Mouse (Mus musculus): ENCODE results near the gene Il15ra. TPM values are rescaled to one million over a fixed set of nuclear protein-coding genes. Genes with fewer than 3 reads are reported as not detected.
A peak's percentile ranks its signal among the peaks of the same experiment; 100 is the strongest.

Gene Il15ra
- 2.0 and 2.3 TPM in 2 replicates for polyA plus RNA-seq (2015; fragmentation: Nextera tagmentation; extraction: Ambion mirVana)

- H3K27me3 ChIP-seq (replicated peaks), result no peaks in the 10 kb centered on the region
- H3K9ac ChIP-seq, result peak within 1 kb of the TSS; percentile 5; the same call in 1 of the 2 replicates
- WGBS, result under 1% methylated on average over 37 of the region's 37 CpGs
- peaks cover 4% of the 10 kb centered on the region; the same call in 1 of the 2 replicates for H3K4me1 ChIP-seq
- peak within 1 kb of the TSS; percentile 82 for H3K4me2 ChIP-seq
- H3K4me3 ChIP-seq (replicated peaks), result peak within 1 kb of the TSS; percentile 52
- H3K9me3 ChIP-seq, result no peaks in the 10 kb centered on the region
- H3K36me3 ChIP-seq, result no peaks in the 10 kb centered on the region
- peak; percentile 72 for ATAC-seq (ENCODE audit: insufficient read depth, low FRiP score, low read depth)
- no peak within 1 kb of the TSS for H3K27ac ChIP-seq
These were observed at the start of gene Il15ra for GRCm38 (mm10) chr2:11705201-11706025. Gene Il15ra (plus strand): TSS chr2:11705290.

- Histone ChIP-seq H3K36me3 (no peaks in the 10 kb centered on the region), H3K27ac (no peak overlapping the region), H3K27me3 (replicated peaks) (no peaks in the 10 kb centered on the region), H3K9me3 (no peaks in the 10 kb centered on the region), H3K4me3 (replicated peaks) (no peak overlapping the region), H3K4me1 (no peaks in the 10 kb centered on the region), H3K9ac (no peak overlapping the region), H3K4me2 (no peak overlapping the region)
- ATAC-seq (ENCODE audit: insufficient read depth, low FRiP score, low read depth), result no peak
- WGBS, result 80% methylated on average over 2 of the region's 2 CpGs
These were observed 47.5 kb upstream of the Il15ra start for GRCm38 (mm10) chr2:11657581-11657980.

GRCm38 (mm10) chr2:11659263-11659662 lies 45.8 kb upstream of the Il15ra start:
- no peak for ATAC-seq (ENCODE audit: insufficient read depth, low FRiP score, low read depth)
- Histone ChIP-seq H3K36me3 (no peaks in the 10 kb centered on the region), H3K4me3 (replicated peaks) (no peak overlapping the region), H3K27me3 (replicated peaks) (no peaks in the 10 kb centered on the region), H3K9ac (no peak overlapping the region), H3K4me2 (no peak overlapping the region), H3K9me3 (no peaks in the 10 kb centered on the region), H3K4me1 (no peaks in the 10 kb centered on the region), H3K27ac (no peak overlapping the region)
- WGBS, result 17% methylated on average over 2 of the region's 2 CpGs

GRCm38 (mm10) chr2:11662143-11662906 lies 42.8 kb upstream of the Il15ra start:
- H3K4me2 ChIP-seq, result no peak overlapping the region
- no peak overlapping the region for H3K27ac ChIP-seq
- 82% methylated on average over 6 of the region's 6 CpGs for WGBS
- no peak overlapping the region for H3K9ac ChIP-seq
- H3K4me3 ChIP-seq (replicated peaks), result no peak overlapping the region
- H3K9me3 ChIP-seq, result no peaks in the 10 kb centered on the region
- H3K36me3 ChIP-seq, result no peaks in the 10 kb centered on the region
- ATAC-seq (ENCODE audit: insufficient read depth, low FRiP score, low read depth), result no peak
- no peaks in the 10 kb centered on the region for H3K27me3 ChIP-seq (replicated peaks)
- H3K4me1 ChIP-seq, result no peaks in the 10 kb centered on the region

- WGBS, result 90% methylated on average over 1 of the region's 1 CpGs
- no peak overlapping the region for H3K4me3 ChIP-seq (replicated peaks)
- H3K27me3 ChIP-seq (replicated peaks), result no peaks in the 10 kb centered on the region
- H3K4me2 ChIP-seq, result no peak overlapping the region
- H3K4me1 ChIP-seq, result no peaks in the 10 kb centered on the region
- ATAC-seq (ENCODE audit: insufficient read depth, low FRiP score, low read depth), result no peak
- H3K9ac ChIP-seq, result no peak overlapping the region
- no peaks in the 10 kb centered on the region for H3K9me3 ChIP-seq
- no peaks in the 10 kb centered on the region for H3K36me3 ChIP-seq
- H3K27ac ChIP-seq, result no peak overlapping the region
These were observed 42.2 kb upstream of the Il15ra start for GRCm38 (mm10) chr2:11662907-11663230.

- Histone ChIP-seq H3K4me1 (no peaks in the 10 kb centered on the region), H3K27ac (no peak overlapping the region), H3K27me3 (replicated peaks) (no peaks in the 10 kb centered on the region), H3K4me3 (replicated peaks) (peak overlapping the region; percentile 7; the same call in 1 of the 2 replicates), H3K9me3 (no peaks in the 10 kb centered on the region), H3K36me3 (no peaks in the 10 kb centered on the region), H3K4me2 (peak overlapping the region; percentile 43), H3K9ac (no peak overlapping the region)
- peak; percentile 65; the same call in 1 of the 2 replicates for ATAC-seq (ENCODE audit: insufficient read depth, low FRiP score, low read depth)
- WGBS, result 6% methylated on average over 10 of the region's 10 CpGs
These were observed 41.1 kb upstream of the Il15ra start for GRCm38 (mm10) chr2:11663961-11664360.

- Histone ChIP-seq H3K4me3 (replicated peaks) (peak overlapping the region; percentile 7; the same call in 1 of the 2 replicates), H3K27ac (no peak overlapping the region), H3K4me1 (no peaks in the 10 kb centered on the region), H3K4me2 (peak overlapping the region; percentile 43), H3K9me3 (no peaks in the 10 kb centered on the region), H3K9ac (no peak overlapping the region), H3K36me3 (no peaks in the 10 kb centered on the region), H3K27me3 (replicated peaks) (no peaks in the 10 kb centered on the region)
- ATAC-seq (ENCODE audit: insufficient read depth, low FRiP score, low read depth), result no peak
- 44% methylated on average over 6 of the region's 6 CpGs for WGBS
These were observed 40.7 kb upstream of the Il15ra start for GRCm38 (mm10) chr2:11664367-11664766.

GRCm38 (mm10) chr2:11664806-11665205 lies 40.3 kb upstream of the Il15ra start:
- no peak overlapping the region for H3K9ac ChIP-seq
- H3K4me2 ChIP-seq, result no peak overlapping the region
- H3K36me3 ChIP-seq, result no peaks in the 10 kb centered on the region
- H3K9me3 ChIP-seq, result no peaks in the 10 kb centered on the region
- H3K27ac ChIP-seq, result no peak overlapping the region
- 73% methylated on average over 4 of the region's 4 CpGs for WGBS
- H3K4me3 ChIP-seq (replicated peaks), result no peak overlapping the region
- H3K27me3 ChIP-seq (replicated peaks), result no peaks in the 10 kb centered on the region
- H3K4me1 ChIP-seq, result no peaks in the 10 kb centered on the region
- ATAC-seq (ENCODE audit: insufficient read depth, low FRiP score, low read depth), result no peak

GRCm38 (mm10) chr2:11665326-11665725 lies 39.8 kb upstream of the Il15ra start:
- 85% methylated on average over 3 of the region's 3 CpGs for WGBS
- Histone ChIP-seq H3K4me1 (no peaks in the 10 kb centered on the region), H3K9me3 (no peaks in the 10 kb centered on the region), H3K27me3 (replicated peaks) (no peaks in the 10 kb centered on the region), H3K36me3 (no peaks in the 10 kb centered on the region), H3K9ac (no peak overlapping the region), H3K27ac (no peak overlapping the region), H3K4me3 (replicated peaks) (no peak overlapping the region), H3K4me2 (no peak overlapping the region)
- no peak for ATAC-seq (ENCODE audit: insufficient read depth, low FRiP score, low read depth)

- H3K4me1 ChIP-seq, result no peaks in the 10 kb centered on the region
- H3K4me3 ChIP-seq (replicated peaks), result no peak overlapping the region
- H3K27ac ChIP-seq, result no peak overlapping the region
- no peak overlapping the region for H3K9ac ChIP-seq
- WGBS, result 26% methylated on average over 3 of the region's 3 CpGs
- no peaks in the 10 kb centered on the region for H3K9me3 ChIP-seq
- no peaks in the 10 kb centered on the region for H3K27me3 ChIP-seq (replicated peaks)
- no peaks in the 10 kb centered on the region for H3K36me3 ChIP-seq
- no peak for ATAC-seq (ENCODE audit: insufficient read depth, low FRiP score, low read depth)
- no peak overlapping the region for H3K4me2 ChIP-seq
These were observed 32.9 kb upstream of the Il15ra start for GRCm38 (mm10) chr2:11672144-11672543.

- Histone ChIP-seq H3K9ac (no peak overlapping the region), H3K4me2 (no peak overlapping the region), H3K4me3 (replicated peaks) (no peak overlapping the region), H3K9me3 (no peaks in the 10 kb centered on the region), H3K27ac (no peak overlapping the region), H3K36me3 (no peaks in the 10 kb centered on the region), H3K27me3 (replicated peaks) (no peaks in the 10 kb centered on the region), H3K4me1 (no peaks in the 10 kb centered on the region)
- ATAC-seq (ENCODE audit: insufficient read depth, low FRiP score, low read depth), result no peak
- WGBS, result 42% methylated on average over 7 of the region's 7 CpGs
These were observed 25.5 kb upstream of the Il15ra start for GRCm38 (mm10) chr2:11679626-11680025.

- H3K9ac ChIP-seq, result no peak overlapping the region
- no peak overlapping the region for H3K27ac ChIP-seq
- H3K4me2 ChIP-seq, result no peak overlapping the region
- H3K4me1 ChIP-seq, result no peaks in the 10 kb centered on the region
- no peaks in the 10 kb centered on the region for H3K27me3 ChIP-seq (replicated peaks)
- 69% methylated on average over 4 of the region's 4 CpGs for WGBS
- no peaks in the 10 kb centered on the region for H3K36me3 ChIP-seq
- H3K9me3 ChIP-seq, result no peaks in the 10 kb centered on the region
- no peak for ATAC-seq (ENCODE audit: insufficient read depth, low FRiP score, low read depth)
- H3K4me3 ChIP-seq (replicated peaks), result no peak overlapping the region
These were observed 22.4 kb upstream of the Il15ra start for GRCm38 (mm10) chr2:11682712-11683111.

Measured in stomach, embryonic 15.5 days (tissue).